Mouse (Mus musculus) cerebellum, postnatal 36 days (tissue): ENCODE measurements around the gene Ccdc121.

Experiments
- DNase-seq, 2 experiments: peaks; one replicate each; pipeline ENCODE4 v3.0.0; 2021 to 2022; ENCODE audit warnings: mixed read lengths in 2 of 2

The Ccdc121 gene

DNA sequence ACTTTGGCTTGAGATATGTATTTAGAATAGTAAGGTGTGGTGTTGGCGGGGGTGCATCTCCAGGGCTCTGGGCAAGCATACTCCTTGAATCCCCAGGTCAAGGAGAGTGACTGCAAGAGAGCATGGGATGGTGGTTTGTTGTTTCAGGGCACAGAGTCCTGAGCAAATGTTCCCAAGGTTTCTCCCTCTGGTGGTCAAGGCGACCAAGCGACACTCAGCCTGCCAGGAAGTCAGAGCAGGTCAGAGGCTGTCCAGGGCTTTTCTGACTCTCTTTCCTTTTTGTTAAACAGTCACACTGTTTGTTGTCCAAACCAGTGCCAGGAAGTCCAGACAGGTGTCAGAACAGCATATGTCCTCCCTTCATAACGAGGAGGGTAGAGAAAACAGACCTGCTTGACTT lies at the start of gene Ccdc121:
Ccdc121 (minus strand) TSS at position 145 of the 400 bp plus-strand sequence.
- DNase-seq, result peak in 1 of 2 experiments; percentile 7

DNA sequence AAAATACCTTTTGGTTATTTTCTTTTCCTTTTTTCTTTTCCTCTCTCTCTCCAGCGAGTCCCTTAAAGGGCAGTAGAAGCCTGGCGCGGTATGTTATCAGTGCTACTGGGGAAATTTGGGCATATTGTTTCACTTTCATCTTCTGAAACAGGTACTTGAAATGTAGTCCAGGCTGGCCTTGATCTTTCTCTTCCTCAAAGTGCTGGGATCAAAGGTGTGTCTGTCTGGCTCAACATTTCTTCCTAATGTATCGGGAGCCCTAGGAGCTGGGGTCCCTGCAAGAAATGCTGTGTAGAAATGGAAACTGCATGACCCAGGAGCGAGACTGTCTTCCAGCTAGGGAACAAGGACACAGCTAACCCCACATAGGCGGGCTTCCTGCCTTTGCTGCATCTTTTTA lies 49.1 kb upstream of the Ccdc121 start:
- DNase-seq, result no peak

DNA sequence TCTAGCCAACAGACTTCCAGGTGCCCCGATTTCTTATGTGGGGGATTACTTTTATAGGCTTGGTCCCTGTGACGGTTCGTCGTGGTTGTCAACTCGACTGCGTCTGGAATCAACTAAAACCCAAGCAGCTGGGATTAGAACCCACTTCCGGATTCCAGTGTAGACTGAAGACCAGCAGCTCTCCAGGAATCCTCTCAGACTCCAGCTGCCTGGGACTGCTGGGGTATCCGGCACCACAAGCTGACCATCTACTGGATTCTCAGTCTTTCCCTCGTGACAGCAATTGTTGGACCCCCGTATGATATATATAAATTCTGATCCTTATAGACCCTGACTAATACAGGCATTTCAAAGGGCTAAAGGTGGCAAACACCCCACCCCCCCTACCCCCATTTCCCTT lies 48.4 kb upstream of the Ccdc121 start:
- no peak for DNase-seq

DNA sequence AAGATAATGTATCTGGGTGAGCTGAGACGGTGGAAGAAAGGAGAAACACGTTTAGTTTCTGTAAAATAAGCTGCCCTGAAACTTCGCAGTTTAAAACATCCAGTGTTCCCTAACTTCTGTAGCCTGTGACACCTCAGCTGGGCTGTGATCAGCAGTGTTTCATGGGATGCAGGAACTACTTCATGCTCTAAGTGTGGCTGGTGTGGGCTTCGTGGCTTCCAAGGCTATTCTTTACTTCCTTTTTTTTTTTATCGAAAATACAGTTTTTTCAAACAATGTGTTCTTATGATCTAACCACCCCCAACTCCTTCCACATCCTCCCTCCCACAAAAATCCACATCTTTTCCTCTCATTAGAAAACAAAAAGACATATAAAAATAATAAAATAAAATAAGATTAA lies 44.2 kb upstream of the Ccdc121 start:
- no peak for DNase-seq

DNA sequence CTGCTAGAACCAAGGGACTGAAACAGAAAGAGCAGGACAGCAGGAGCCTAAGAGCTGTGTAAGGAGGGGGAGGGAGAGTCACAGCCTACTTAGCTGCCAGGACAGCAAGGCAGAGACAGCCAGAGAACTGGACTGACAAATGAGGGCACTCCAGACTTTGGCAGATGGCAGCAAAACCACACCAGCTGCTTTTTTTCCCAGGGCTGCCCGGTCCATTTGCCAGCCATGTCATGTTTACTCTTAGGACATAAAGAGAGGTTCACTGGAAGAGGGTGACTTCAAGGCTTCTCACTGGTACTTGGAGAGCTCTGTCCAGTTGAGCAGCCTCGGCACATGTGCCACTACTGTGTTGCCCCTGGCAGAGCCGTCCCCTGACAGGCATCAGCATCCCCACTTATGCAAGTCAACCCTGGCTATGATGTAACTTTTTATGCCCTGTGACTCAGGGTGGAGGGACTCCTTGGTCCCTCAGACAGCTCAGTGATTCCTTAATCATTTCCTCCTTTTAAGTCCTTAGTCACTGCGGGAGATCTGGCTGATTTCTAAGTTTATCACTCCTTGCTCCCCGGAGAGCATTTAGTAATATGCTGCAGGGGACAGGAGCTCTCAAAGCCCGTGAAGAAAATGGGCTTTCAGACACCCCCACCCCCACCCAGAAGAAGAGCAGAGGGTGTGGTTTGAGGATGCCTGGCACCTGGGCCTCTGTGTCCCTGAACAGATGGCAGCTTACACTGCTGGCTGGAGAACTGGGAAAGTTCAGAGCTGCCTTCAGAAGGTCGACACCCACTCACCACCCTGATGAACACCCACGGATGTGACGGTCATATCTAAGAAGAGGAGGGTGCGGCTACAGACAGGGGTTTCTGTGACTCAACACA lies 41.5 kb upstream of the Ccdc121 start:
- DNase-seq, result peak; percentile 59 to 63

DNA sequence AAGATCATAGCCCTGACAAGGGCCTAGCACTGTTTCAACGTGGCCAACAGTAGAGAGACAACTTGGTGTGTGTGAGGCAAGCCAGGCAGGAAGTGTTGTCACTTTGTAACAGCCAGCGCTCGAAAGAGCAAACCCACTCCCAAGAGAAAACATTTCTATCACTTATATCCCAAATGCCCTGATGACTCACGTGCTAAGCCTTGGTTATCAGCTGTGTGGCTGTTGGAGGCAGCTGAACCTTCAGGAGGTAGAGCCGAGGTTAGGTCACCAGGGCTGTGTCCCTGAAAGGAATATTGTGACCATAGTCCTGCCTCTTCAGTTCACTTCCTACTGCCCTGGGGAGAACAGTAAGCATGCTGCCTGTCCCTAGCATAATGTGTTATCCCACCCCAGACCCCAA lies 39.6 kb upstream of the Ccdc121 start:
- DNase-seq, result no peak

DNA sequence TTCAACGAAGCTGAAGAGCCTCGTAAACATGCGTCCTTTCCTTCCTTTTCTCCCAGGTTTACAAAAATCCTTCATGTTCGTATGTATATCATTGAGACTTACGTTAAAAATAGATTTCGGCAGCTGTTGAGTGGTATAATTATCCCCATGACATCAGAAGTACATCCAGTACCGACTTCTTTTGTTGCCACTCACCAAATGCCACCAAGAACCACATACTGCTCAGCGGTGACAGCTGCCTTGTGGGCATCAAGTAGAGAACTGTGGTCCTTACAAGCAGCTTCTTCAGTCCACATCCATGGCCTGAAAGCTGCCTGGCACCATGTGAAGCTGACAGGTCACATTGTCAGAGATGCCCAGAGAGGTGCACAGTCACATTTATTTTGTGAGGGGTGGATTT lies 38.7 kb upstream of the Ccdc121 start:
- DNase-seq, result no peak

DNA sequence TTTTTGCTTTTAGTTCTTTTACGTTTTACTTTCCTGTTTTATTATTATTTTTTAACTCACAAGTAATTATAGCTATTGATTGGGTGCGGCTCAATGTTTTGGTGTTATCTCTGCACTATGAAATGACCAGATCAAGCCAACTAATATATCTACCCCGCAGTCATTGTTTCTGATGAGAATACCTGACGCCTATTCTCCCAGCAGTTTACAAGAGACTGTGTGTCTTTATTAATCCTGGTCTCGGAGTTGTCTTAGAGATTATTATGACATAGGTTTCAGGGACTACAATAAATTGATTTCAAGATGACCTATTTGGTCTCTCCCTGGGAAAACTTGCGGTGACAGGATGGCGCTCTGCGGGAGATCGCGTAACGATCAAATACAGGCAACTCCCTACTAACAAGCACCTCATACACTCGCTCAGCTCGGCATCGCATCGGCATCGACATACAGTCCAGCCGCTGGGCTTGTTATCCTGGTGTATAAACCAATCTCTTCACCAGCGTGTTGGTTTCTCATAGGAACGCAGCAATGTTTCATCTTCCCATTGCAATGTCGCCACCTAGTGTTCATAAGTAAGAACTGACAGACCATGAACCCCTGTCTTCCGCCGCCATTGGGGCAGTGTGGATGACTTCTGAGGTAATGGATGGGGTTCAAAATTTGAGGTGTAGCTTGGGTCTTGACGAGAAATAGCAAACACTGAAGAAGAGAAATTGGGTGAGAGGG lies 34.0 kb upstream of the Ccdc121 start:
- DNase-seq, result peak; percentile 51 to 74

DNA sequence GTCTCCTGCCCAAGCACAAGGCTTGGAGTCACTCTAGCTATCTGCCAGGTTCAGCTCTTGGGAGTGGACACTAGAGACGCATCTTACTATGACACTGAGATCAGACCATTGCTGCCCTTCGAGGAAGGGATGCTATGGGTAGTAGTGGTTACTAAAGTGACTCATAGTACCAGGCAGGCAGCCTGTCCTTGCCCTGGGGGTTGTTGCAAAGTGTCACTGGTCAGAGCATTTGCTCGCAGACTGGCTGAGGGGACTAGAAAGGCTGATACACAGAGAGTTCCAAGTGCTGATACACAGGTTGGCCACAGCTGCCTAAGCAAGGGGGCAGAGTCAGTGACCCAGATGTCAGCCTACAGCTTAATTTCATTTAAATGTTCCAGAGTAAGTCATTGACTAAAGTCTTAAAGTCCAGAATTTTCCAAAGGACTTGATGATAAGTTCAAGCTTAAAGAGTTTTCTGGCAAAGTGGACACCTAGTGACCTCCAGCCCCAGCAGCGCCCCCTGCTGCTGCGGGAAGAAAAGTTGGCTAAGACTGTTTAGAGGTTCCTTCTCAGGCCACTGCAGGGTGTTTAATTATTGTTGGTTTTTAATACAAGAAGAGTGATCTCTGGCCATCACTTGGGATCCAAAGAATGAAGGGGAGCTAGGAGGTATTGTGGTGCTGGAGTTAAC lies 32.6 kb upstream of the Ccdc121 start:
- no peak for DNase-seq

DNA sequence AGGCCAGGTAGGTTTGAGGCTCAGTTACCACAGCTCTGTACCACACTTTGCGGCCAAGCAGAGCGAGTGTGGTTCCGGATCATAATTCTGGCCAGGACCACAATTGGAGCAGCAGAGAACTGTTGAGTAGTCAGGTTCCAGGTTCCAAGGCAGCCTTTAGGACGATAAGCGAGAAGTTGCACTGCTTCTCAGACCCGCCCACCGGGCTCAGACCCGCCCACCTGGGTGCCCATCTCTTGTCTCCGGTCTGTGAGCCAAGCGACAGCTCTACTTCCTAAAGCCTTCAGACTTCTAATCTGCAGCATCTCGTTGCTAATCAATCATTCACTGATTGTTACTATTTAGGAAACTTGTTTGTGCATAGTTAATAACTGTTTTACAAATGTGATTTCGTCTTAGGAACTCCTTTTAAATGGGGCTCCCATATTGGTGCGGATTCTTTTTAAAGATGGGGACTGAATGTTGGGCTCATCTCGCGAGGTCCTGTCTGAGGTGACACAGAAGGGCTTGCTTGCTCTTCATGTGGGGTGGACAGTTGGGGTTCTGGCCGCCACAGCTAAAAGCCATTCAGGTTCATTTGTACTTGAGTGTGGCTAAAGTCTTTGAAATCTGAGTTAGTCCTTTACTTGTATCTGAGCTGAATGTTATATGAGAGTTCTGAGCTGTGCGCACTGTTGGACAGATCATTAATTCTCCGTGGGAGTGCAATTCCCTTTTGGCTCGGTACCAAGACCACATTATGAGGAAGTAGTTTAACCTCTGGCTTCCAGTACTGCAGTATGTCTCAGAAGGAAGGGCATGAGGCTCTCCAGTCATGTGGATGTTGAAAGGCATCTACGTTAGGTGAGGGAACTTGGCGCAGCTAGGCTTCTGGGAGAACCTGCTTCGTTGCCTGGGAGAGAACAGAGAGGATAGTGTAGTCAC lies 28.9 kb upstream of the Ccdc121 start:
- no peak for DNase-seq

DNA sequence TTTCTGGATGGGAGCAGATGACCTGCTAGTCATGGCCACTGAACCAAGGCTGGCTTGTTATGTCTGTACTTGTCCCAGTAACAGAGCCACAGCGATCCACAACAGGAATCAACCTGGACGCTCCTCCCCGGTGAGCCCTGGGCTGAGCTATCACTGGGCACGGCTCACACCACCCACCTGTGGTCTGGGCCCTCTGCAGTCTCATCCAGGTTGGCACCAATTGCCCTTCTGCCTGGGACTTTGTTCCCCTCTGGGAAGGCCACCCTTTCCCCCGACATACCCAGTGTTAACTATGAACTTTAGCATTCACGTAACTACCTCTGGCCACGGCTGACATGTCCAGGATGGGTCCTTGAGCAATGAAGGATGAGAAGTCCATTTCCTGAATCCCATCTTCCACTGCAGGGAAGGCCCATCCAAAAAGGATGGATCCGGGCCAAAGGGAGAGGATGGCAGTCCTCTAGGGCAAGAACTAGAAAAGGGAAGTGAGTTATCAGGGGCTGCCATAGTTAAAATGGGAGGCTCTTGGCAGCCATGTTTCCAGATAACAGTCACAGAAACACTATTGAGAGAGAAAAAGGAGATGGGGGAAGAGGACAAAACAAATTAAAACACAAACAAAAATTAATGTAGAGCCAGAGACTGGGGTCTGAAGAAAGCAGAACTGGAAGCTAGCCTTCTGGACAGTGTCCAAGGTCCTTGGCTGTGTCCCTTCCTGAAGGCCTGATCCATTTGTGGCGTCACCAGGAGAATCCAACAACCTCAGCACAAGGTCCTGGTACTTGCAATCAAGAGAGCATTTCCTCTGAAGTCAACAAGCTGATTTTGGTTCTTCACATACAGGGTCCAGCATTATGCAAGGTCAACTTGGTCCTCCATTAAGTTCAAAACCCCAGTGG lies 26.6 kb upstream of the Ccdc121 start:
- no peak for DNase-seq

DNA sequence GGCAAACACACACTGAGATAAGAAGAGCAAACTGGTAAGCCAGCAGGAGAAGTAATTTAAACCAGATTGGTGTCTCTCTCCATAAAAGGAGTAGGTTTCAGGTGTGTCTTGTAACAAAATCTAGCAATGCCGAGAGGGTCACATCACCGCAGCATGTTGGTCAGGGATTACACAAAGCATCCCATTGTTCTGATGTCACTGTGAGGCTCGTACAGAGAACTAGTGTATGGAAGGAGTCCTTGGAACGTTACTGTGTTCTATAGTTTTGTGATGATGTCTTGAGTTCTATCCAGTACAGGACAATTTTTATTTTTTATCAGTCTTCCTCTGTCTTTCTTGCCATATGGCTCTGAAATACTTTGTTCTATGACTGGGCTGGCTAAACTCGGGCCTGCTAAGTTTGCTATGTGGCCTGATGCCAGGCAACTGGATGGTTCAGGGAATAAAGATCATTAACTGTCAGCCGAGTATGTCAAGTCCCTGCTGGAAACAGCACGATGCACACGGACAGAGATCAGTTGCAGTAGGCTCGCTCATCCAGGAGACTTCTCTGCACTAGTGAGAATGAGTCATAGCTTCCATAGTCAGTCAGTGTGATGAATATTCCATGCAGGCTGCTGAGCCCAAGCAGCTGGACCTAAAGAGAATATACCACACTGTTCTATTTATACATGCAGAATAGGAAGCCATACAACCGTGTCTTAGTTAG lies 24.1 kb upstream of the Ccdc121 start:
- DNase-seq, result no peak

DNA sequence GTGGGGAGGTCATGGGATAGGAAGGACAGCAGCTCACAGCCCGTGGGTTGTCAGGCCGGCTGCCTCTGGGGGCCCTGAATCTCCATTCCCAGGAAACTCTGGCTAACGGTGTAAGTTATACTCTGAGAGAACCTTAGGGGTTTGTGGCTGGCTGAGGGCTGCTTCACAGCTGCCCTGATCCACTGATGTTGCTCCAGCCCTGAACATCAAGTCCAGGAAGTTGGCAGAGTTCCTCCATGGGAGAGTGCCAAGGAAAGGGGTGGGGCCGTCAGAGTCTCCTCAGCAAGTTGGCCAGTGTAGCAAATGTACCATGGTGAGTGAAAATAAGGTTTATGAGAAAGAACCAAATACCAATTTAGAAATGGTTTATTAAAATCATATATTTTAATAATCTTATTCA lies 18.1 kb upstream of the Ccdc121 start:
- DNase-seq, result peak in 1 of 2 experiments; percentile 15

DNA sequence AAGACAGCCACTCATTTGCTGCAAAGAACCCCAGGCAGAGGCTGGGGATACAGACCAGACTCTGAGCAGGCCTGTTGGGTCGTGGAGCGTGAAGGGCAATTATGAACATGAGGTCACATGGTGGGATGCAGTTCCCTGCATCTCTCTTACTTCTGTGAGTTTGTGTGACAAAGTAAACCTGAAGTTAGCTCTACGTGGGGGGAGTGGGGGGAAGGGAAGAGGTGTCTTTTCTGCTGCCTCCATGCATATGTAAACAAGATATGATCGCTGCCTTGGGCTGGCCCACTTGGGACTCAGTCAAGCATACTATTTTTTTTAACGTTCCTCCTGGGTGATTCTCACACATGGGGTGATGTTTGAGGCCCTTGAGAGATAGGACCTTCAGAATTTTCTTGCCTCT lies 14.7 kb upstream of the Ccdc121 start:
- DNase-seq, result no peak

DNA sequence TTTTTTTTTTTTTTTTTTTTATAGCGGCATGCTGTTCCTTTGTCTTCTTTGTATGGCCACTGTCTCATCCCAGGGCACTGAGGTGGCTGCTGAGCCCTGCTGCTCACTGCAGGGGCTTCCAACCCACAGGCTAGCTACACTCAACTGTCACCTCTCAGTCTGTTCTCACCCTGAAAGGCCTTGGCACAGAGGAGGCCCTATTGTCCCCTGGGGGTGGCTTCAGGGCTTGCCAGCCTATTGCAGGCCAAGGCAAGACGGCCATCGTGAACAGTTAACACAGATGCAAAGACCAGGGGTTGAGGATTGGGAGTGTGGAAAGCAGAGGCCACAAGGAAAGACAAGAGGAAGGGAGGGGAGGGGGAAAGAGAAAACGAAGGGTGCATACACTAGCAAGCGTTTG lies 12.6 kb upstream of the Ccdc121 start:
- DNase-seq, result no peak

DNA sequence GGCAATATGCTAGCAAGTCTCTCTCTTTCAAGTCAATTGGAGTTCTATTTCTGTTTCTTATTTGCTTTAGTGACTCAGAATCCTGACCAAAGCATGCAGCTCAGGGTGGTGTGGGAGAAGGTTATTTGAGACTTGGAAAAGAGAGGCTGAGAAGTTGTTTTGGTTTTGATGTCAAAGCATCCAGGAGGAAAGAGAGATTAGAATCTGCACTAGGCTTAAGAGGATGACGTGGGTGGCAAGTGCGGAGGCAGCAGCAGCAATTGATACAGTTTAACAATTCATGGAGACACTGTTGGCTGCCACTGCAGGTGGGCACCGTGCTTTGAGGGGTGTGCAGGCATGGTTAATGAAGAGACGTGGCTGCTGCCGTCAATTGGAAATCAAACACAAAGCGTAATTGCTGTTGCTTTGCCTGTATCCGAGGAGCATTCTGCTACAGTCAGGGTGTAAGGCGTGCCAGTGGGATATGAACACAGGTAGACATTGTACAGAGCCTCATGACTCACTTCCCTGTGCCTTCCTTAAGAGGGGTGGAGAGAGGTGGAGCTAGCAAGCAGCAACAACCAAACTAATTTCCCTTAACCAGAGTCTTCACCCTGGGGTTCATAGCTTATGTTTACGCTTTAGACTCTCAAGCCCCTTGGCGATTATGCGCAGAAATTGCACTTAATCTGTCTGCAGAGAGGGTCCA lies 10.3 kb upstream of the Ccdc121 start:
- DNase-seq, result no peak

DNA sequence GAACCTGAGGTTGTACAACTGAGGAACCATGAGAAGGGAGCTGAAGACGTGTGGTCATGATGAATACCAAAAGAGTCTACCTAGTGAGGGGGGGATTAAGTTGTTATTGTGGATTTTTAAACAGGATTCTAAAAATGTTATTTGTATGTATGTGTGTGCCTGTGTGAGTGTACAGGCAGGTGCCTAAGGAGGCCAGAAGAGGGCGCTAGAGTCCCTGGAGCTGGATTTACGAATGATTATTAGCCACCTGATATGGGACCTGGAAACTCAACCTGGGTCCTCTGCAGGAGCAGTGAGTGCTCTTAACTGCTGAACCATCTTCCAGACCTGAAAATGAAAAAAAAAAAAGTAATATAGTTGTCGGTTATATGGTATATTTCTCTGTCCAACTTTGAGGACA lies 7.9 kb upstream of the Ccdc121 start:
- DNase-seq, result no peak

DNA sequence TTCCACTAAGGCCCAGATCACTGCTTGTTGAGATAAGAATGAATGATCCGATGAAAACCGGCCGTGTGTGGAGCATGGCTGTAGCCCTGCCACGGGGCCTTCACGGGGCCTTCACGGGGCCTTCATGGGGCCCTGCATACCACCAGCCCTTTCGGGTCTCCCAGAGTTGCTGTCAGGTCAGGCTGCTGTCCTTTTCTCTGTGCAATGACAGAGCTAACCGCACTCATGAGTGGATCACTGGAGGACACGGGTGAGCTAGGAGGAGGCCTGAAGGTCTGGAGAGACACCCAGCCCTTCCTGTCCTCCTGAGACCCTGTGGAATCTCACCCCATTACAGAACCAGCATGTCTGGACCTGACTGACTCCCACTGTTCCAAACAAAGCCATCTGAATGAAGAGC lies 6.8 kb upstream of the Ccdc121 start:
- DNase-seq, result no peak

DNA sequence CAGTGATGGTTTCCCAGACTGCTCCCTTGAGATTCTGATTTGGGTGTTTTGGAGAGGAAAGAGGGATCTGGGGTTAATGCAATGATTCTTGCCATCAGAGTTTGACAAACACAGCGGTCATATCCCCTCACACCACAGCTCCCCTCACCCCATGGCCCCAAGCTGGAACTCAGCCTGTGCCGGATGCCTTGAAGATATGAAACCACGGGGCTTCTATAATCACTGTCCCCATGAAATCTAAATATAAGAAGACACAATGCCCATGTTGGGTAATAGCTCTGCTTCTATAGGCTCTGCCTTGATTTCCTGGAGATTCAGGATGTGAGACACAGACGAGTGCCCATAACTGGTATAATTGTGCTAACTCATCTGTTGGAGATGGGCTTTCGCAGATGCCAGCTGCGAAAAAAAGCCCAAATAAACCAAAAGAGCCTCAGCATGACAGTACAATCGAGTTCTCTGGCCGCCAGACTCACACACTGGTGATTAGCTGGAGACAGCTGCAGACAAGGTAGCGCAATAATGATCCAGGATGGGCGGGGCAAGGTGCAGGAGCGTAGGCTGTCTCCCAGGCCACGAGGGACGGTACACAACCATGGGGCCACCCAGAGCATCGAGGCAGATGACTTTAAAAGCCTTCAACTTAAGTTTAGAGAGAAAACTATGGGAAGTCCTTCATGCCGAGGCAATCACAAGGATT lies 1.3 kb upstream of the Ccdc121 start:
- no peak for DNase-seq
